Mouse (Mus musculus) brain, embryonic 14.5 days (tissue): ENCODE results near the gene Zdhhc11. TPM values are rescaled to one million over a fixed set of nuclear protein-coding genes. Genes with fewer than 3 reads are reported as not detected.
A peak's percentile ranks its signal among the peaks of the same experiment; 100 is the strongest.

Source experiments
- DNase-seq: peaks from one replicate; pipeline ENCODE4 v3.0.0-alpha.2; 2011; ENCODE audit warnings: low read depth
- CTCF ChIP-seq: fragments of 200-500 bp; IDR thresholded peaks from 2 replicates; pipeline ENCODE4 v1.5.1; 2012; ENCODE audit warnings: inconsistent platforms, mild to moderate bottlenecking, moderate library complexity, borderline replicate concordance; ENCODE audit not compliant: insufficient read depth, insufficient read length; ENCODE audit errors: extremely low read depth
- POLR2A ChIP-seq: fragments of 200-500 bp; IDR thresholded peaks from 2 replicates; pipeline ENCODE4 v1.6.1; 2012; ENCODE audit warnings: mild to moderate bottlenecking, inconsistent platforms, borderline replicate concordance; ENCODE audit not compliant: poor library complexity, insufficient read depth, insufficient read length, severe bottlenecking; ENCODE audit errors: extremely low read depth
- polyA plus RNA-seq: library from polyadenylated mRNA; depleted of rRNA; stranded (reverse); fragments of >200 nt; gene quantifications from 2 replicates; pipeline ENCODE4 v1.2.3, GENCODE M21; 2012; rRNA removed

The Zdhhc11 gene
- polyA plus RNA-seq: 0.12 TPM in 1 of 2 replicates, not detected in the other

- TF ChIP-seq CTCF (no peak), POLR2A (no peak)
- DNase-seq: no peak
Measured at GRCm38 (mm10) chr13:73963551-73963950, at the start of gene Zdhhc11. Gene Zdhhc11 (plus strand): TSS chr13:73963851.

GRCm38 (mm10) chr13:73932201-73932600 is 31.4 kb upstream of the Zdhhc11 start:
- DNase-seq: no peak
- TF ChIP-seq POLR2A (no peak), CTCF (no peak)

- TF ChIP-seq POLR2A (no peak), CTCF (no peak)
- DNase-seq: peak; percentile 12
Measured at GRCm38 (mm10) chr13:73936938-73937320, 26.7 kb upstream of the Zdhhc11 start.

GRCm38 (mm10) chr13:73937321-73938176 is 26.1 kb upstream of the Zdhhc11 start, which contains the start of the genes Trip13 and Brd9:
Gene Trip13 (minus strand): TSS chr13:73937784.
Gene Brd9 (plus strand): TSS chr13:73937811.
- TF ChIP-seq CTCF (no peak), POLR2A (no peak)

GRCm38 (mm10) chr13:73938177-73938560 is 25.5 kb upstream of the Zdhhc11 start:
- TF ChIP-seq POLR2A: no peak
- TF ChIP-seq CTCF: no peak
- no peak for DNase-seq

More at GRCm38 (mm10) chr13:73937321-73938176, 26.1 kb upstream of the Zdhhc11 start, which contains the start of the genes Trip13 and Brd9:
- peak; percentile 96 for DNase-seq

- TF ChIP-seq CTCF (no peak), POLR2A (no peak)
- DNase-seq: no peak
Measured at GRCm38 (mm10) chr13:73939101-73939500, 24.6 kb upstream of the Zdhhc11 start.

GRCm38 (mm10) chr13:73944606-73945005 is 19.0 kb upstream of the Zdhhc11 start:
- no peak for DNase-seq

GRCm38 (mm10) chr13:73953551-73954130 is 10.0 kb upstream of the Zdhhc11 start:
- no peak for DNase-seq
- TF ChIP-seq POLR2A: no peak
- TF ChIP-seq CTCF: no peak

More at GRCm38 (mm10) chr13:73944606-73945005, 19.0 kb upstream of the Zdhhc11 start:
- no peak for TF ChIP-seq POLR2A
- TF ChIP-seq CTCF: no peak

- TF ChIP-seq POLR2A: no peak
- TF ChIP-seq CTCF: no peak
- no peak for DNase-seq
Measured at GRCm38 (mm10) chr13:73954666-73955065, 9.0 kb upstream of the Zdhhc11 start.

GRCm38 (mm10) chr13:73955531-73955930 is 8.1 kb upstream of the Zdhhc11 start:
- DNase-seq: no peak
- no peak for TF ChIP-seq POLR2A
- TF ChIP-seq CTCF: no peak

GRCm38 (mm10) chr13:73960117-73960652 is 3.5 kb upstream of the Zdhhc11 start:
- no peak for TF ChIP-seq CTCF
- no peak for TF ChIP-seq POLR2A
- DNase-seq: no peak

- no peak for TF ChIP-seq POLR2A
- TF ChIP-seq CTCF: peak; percentile 18; the same call in 1 of the 2 replicates
- DNase-seq: no peak
Measured at GRCm38 (mm10) chr13:73961177-73961576, 2.5 kb upstream of the Zdhhc11 start.
